In genomic region chr2:64534344-64534743, GRCm38 (mm10) we compare ENCODE assay signal across 20 mouse cellular contexts.
DNase-seq lines count a peak whose midpoint lies in the region; ATAC-seq and TF ChIP-seq lines count a peak whose summit lies in the region.
"Had no signal": no experiment of that assay in that cellular context is flagged by ENCODE, and none has a peak within 500 bp of the region (broad histone marks: within the 10 kb centered on the region; RNA-seq: fewer than 3 reads in every experiment).

No protein-coding gene starts in this region.

- no peak for TF ChIP-seq CTCF in lung, adult 2 months (IDR thresholded peaks at IDR 0.05; ENCODE audit: insufficient read depth, low read length)

- ATAC-seq in hindbrain, embryonic 16.5 days: no peak
- no peak for ATAC-seq in hindbrain, embryonic 14.5 days (ENCODE audit: low FRiP score)
- 0 out of 2 replicates have a peak, but pooled peaks have one; percentile 54 for ATAC-seq in lung, embryonic 16.5 days (ENCODE audit: low read depth)
- ATAC-seq in embryonic facial prominence, embryonic 14.5 days (ENCODE audit: low read depth): no peak

- H3K9me3 ChIP-seq in hindbrain, embryonic 16.5 days (ENCODE audit: control insufficient read depth, low read length): no peaks in the 10 kb centered on the region
- no peaks in the 10 kb centered on the region for H3K9me3 ChIP-seq in hindbrain, embryonic 14.5 days (ENCODE audit: control insufficient read depth, low read length)
- no peaks in the 10 kb centered on the region for H3K9me3 ChIP-seq in lung, embryonic 16.5 days (ENCODE audit: control insufficient read depth, low read length)
- H3K9me3 ChIP-seq in embryonic facial prominence, embryonic 14.5 days (ENCODE audit: control insufficient read depth, low read length): no peaks in the 10 kb centered on the region
- H3K9me3 ChIP-seq: embryonic facial prominence, embryonic 12.5 days; limb, embryonic 12.5 days; liver, embryonic 13.5 days had no signal

- H3K9ac ChIP-seq in hindbrain, embryonic 16.5 days (ENCODE audit: low read depth, low read length): no peak overlapping the region
- no peak overlapping the region for H3K9ac ChIP-seq in hindbrain, embryonic 14.5 days
- H3K9ac ChIP-seq in lung, embryonic 16.5 days (ENCODE audit: low read length): no peak overlapping the region
- H3K9ac ChIP-seq in embryonic facial prominence, embryonic 14.5 days (ENCODE audit: low read depth, low read length): no peak overlapping the region
- H3K9ac ChIP-seq: embryonic facial prominence, embryonic 12.5 days; limb, embryonic 12.5 days; liver, embryonic 13.5 days had no signal

- peak overlapping the region; percentile 15; the same call in 1 of the 2 replicates for H3K4me2 ChIP-seq in hindbrain, embryonic 16.5 days (ENCODE audit: low read length)
- no peak overlapping the region for H3K4me2 ChIP-seq in hindbrain, embryonic 14.5 days (replicated peaks)
- peak overlapping the region; percentile 23; the same call in 1 of the 2 replicates for H3K4me2 ChIP-seq in lung, embryonic 16.5 days (ENCODE audit: low read depth, low read length)
- 0 out of 2 replicates have a peak overlapping the region, but pooled peaks have one; percentile 6 for H3K4me2 ChIP-seq in embryonic facial prominence, embryonic 14.5 days (ENCODE audit: low read depth, low read length)
- H3K4me2 ChIP-seq: embryonic facial prominence, embryonic 12.5 days; limb, embryonic 12.5 days; liver, embryonic 13.5 days had no signal

- no peaks in the 10 kb centered on the region for H3K4me1 ChIP-seq in hindbrain, embryonic 16.5 days (ENCODE audit: control insufficient read depth, insufficient read depth, low read depth, low read length)
- H3K4me1 ChIP-seq in hindbrain, embryonic 14.5 days (replicated peaks; ENCODE audit: control insufficient read depth, insufficient read depth, low read length): no peaks in the 10 kb centered on the region
- H3K4me1 ChIP-seq in lung, embryonic 16.5 days (replicated peaks; ENCODE audit: control insufficient read depth, insufficient read depth, low read length): no peaks in the 10 kb centered on the region
- H3K4me1 ChIP-seq in lung, adult 2 months (ENCODE audit: control insufficient read depth, insufficient read depth, low read length): no peaks in the 10 kb centered on the region
- H3K4me1 ChIP-seq in embryonic facial prominence, embryonic 14.5 days (ENCODE audit: control insufficient read depth, insufficient read depth, low read length): no peaks in the 10 kb centered on the region
- H3K4me1 ChIP-seq: embryonic facial prominence, embryonic 12.5 days; limb, embryonic 12.5 days; liver, embryonic 13.5 days had no signal

- DNase-seq in hindbrain, embryonic 14.5 days (ENCODE audit: low spot score): no peak
- DNase-seq in lung, adult 2 months: no peak
- DNase-seq in embryonic facial prominence, embryonic 14.5 days (ENCODE audit: low spot score): no peak
- peak; percentile 7 for DNase-seq in retina, postnatal 1 day
- DNase-seq in frontal cortex, postnatal 10 days (ENCODE audit: low spot score in 2 of 2): no peak
- DNase-seq: adrenal gland, adult 8-10 months; cerebellum, adult 9-11 months; gastrocnemius, postnatal 10 days; heart, adult 18-20 months; heart, postnatal 4 days; kidney, adult 8-10 months; kidney, postnatal 36 days; liver, embryonic 13.5 days; lung, postnatal 36 days; right cerebral cortex, postnatal 25 days had no signal

- no peaks in the 10 kb centered on the region for H3K27me3 ChIP-seq in hindbrain, embryonic 16.5 days (replicated peaks; ENCODE audit: control insufficient read depth, insufficient read depth, low read length)
- H3K27me3 ChIP-seq in hindbrain, embryonic 14.5 days (ENCODE audit: control insufficient read depth, insufficient read depth, low read length): no peaks in the 10 kb centered on the region
- no peaks in the 10 kb centered on the region for H3K27me3 ChIP-seq in lung, embryonic 16.5 days (ENCODE audit: control insufficient read depth, insufficient read depth, low read depth, low read length)
- H3K27me3 ChIP-seq in embryonic facial prominence, embryonic 14.5 days (replicated peaks; ENCODE audit: control insufficient read depth, insufficient read depth, low read length): no peaks in the 10 kb centered on the region
- H3K27me3 ChIP-seq: embryonic facial prominence, embryonic 12.5 days; limb, embryonic 12.5 days; liver, embryonic 13.5 days had no signal

- TF ChIP-seq POLR2A in lung, adult 2 months (IDR thresholded peaks at IDR 0.05; ENCODE audit: borderline replicate concordance, extremely low read depth, low read depth, low read length): no peak

- H3K27ac ChIP-seq in hindbrain, embryonic 16.5 days (ENCODE audit: low read depth, low read length): no peak overlapping the region
- no peak overlapping the region for H3K27ac ChIP-seq in hindbrain, embryonic 14.5 days
- no peak overlapping the region for H3K27ac ChIP-seq in lung, embryonic 16.5 days (ENCODE audit: low read length)
- H3K27ac ChIP-seq in embryonic facial prominence, embryonic 14.5 days (replicated peaks; ENCODE audit: low read depth, low read length): no peak overlapping the region
- H3K27ac ChIP-seq: embryonic facial prominence, embryonic 12.5 days; forebrain, embryonic 10.5 days; limb, embryonic 12.5 days; liver, embryonic 13.5 days had no signal

- H3K4me3 ChIP-seq in hindbrain, embryonic 16.5 days (ENCODE audit: low read length): no peak overlapping the region
- no peak overlapping the region for H3K4me3 ChIP-seq in hindbrain, embryonic 14.5 days (replicated peaks; ENCODE audit: low read length)
- peak overlapping the region; percentile 20; the same call in 1 of the 2 replicates for H3K4me3 ChIP-seq in lung, embryonic 16.5 days (ENCODE audit: low read length)
- no peak overlapping the region for H3K4me3 ChIP-seq in lung, adult 2 months (replicated peaks; ENCODE audit: extremely low read depth, low read depth, low read length)
- no peak overlapping the region for H3K4me3 ChIP-seq in embryonic facial prominence, embryonic 14.5 days (ENCODE audit: low read depth, low read length)
- H3K4me3 ChIP-seq: embryonic facial prominence, embryonic 12.5 days; forebrain, embryonic 10.5 days; limb, embryonic 12.5 days; liver, embryonic 13.5 days had no signal

- 63% methylated on average over 2 of the region's 2 CpGs for WGBS in hindbrain, embryonic 16.5 days
- 68% methylated on average over 2 of the region's 2 CpGs for WGBS in hindbrain, embryonic 14.5 days
- 47% methylated on average over 2 of the region's 2 CpGs for WGBS in lung, embryonic 16.5 days
- 48% methylated on average over 2 of the region's 2 CpGs for WGBS in lung, adult 2 months
- 54% methylated on average over 2 of the region's 2 CpGs for WGBS in embryonic facial prominence, embryonic 14.5 days

- H3K36me3 ChIP-seq in hindbrain, embryonic 16.5 days (ENCODE audit: control insufficient read depth, insufficient read depth, low read length): no peaks in the 10 kb centered on the region
- no peaks in the 10 kb centered on the region for H3K36me3 ChIP-seq in hindbrain, embryonic 14.5 days (replicated peaks; ENCODE audit: control insufficient read depth, insufficient read depth)
- no peaks in the 10 kb centered on the region for H3K36me3 ChIP-seq in lung, embryonic 16.5 days (ENCODE audit: control insufficient read depth, insufficient read depth, low read length)
- no peaks in the 10 kb centered on the region for H3K36me3 ChIP-seq in embryonic facial prominence, embryonic 14.5 days (ENCODE audit: control insufficient read depth, insufficient read depth, low read length)
- H3K36me3 ChIP-seq: embryonic facial prominence, embryonic 12.5 days; forebrain, embryonic 10.5 days; limb, embryonic 12.5 days; liver, embryonic 13.5 days had no signal
